Mouse (Mus musculus): ENCODE measurements around the gene Cers4. TPM values are rescaled to one million over a fixed set of nuclear protein-coding genes. Genes with fewer than 3 reads are reported as not detected.

Gene Cers4
- polyA plus RNA-seq, 1 experiment from 2014 or later = 15.4 TPM

DNA sequence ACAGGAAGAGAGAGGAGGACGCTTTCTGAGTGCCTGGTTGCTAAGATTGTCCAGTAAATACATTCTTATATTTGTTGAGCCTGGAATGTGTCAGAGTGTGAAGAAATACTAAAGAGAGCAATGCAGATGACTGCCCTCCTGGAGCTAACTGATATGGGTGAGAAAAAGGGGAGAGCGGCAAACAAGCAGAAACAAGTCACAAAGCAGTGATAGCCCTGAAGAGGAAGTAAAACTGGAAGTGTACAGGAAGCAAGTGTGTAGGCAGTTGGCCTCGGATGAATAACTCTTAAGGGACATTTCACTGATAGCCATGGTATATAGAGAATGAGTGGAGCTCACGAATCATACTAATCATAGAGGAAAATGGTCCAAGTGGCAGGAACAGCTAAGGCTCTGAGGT is 28.6 kb downstream of the Cers4 start:
- H3K4me1 ChIP-seq (ENCODE audit: control insufficient read depth, insufficient read depth, low read length) = no peaks in the 10 kb centered on the region
- no peak overlapping the region for H3K4me3 ChIP-seq (ENCODE audit: low read depth, low read length)
- H3K27me3 ChIP-seq (ENCODE audit: control insufficient read depth, insufficient read depth, low read length) = no peaks in the 10 kb centered on the region
- no peak overlapping the region for H3K27ac ChIP-seq (ENCODE audit: low read depth, low read length)
- ATAC-seq (ENCODE audit: insufficient read depth, low FRiP score, low TSS enrichment) = no peak
- no peak overlapping the region for H3K9ac ChIP-seq (ENCODE audit: low read length)
- no peak for DNase-seq (ENCODE audit: low spot score)
- no peaks in the 10 kb centered on the region; the same call in 1 of the 2 replicates for H3K36me3 ChIP-seq (ENCODE audit: control insufficient read depth, insufficient read depth, low read length)
- 90% methylated on average over 4 of the region's 4 CpGs for WGBS
- no peaks in the 10 kb centered on the region for H3K9me3 ChIP-seq (ENCODE audit: control insufficient read depth, low read length)
- no peak overlapping the region for H3K4me2 ChIP-seq (ENCODE audit: low read depth)

DNA sequence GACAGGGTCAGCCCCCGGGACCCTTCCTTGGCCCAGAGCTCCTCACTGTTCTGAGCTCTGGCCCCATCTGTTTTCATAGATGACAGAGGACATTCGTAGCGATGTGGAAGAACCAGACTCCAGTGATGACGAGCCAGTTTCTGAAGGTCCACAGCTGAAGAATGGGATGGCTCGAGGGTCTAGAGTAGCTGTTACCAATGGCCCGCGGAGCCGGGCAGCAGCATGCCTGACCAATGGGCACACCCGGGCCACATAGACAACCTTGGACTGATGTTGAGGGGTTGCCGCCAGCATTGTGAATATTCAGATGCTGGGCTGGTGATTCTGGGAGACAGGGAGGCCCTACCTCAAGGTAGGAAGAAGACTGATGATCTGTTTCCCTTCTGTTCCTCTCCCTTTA is 30.7 kb downstream of the Cers4 start:
- Histone ChIP-seq H3K9me3 (ENCODE audit: control insufficient read depth, low read length) (no peaks in the 10 kb centered on the region), H3K27me3 (ENCODE audit: control insufficient read depth, insufficient read depth, low read length) (no peaks in the 10 kb centered on the region), H3K27ac (ENCODE audit: low read depth, low read length) (no peak overlapping the region), H3K4me2 (ENCODE audit: low read depth) (no peak overlapping the region), H3K4me1 (ENCODE audit: control insufficient read depth, insufficient read depth, low read length) (no peaks in the 10 kb centered on the region), H3K4me3 (ENCODE audit: low read depth, low read length) (no peak overlapping the region), H3K36me3 (ENCODE audit: control insufficient read depth, insufficient read depth, low read length) (no peaks in the 10 kb centered on the region), H3K9ac (ENCODE audit: low read length) (no peak overlapping the region)
- WGBS = 95% methylated on average over 10 of the region's 10 CpGs
- no peak for ATAC-seq (ENCODE audit: insufficient read depth, low FRiP score, low TSS enrichment)
- DNase-seq (ENCODE audit: low spot score) = no peak

Other genes starting within 250 kb of the Cers4 start
- 2.1 and 2.3 TPM in 2 replicates for gene Tgfbr3l, start 244.8 kb upstream of the Cers4 start, polyA plus RNA-seq (2014; fragmentation: Nextera tagmentation; extraction: Ambion mirVana)
- 61.4 and 68.6 TPM in 2 replicates for gene Snapc2, start 239.9 kb upstream of the Cers4 start, polyA plus RNA-seq (2014; fragmentation: Nextera tagmentation; extraction: Ambion mirVana)
- 140 TPM in 2 replicates for gene Ctxn1, start 233.8 kb upstream of the Cers4 start, polyA plus RNA-seq (2014; fragmentation: Nextera tagmentation; extraction: Ambion mirVana)
- 63.2 and 75.2 TPM in 2 replicates for gene Timm44, start 217.1 kb upstream of the Cers4 start, polyA plus RNA-seq (2014; fragmentation: Nextera tagmentation; extraction: Ambion mirVana)
- gene Ccl25, start 167.8 kb upstream of the Cers4 start, polyA plus RNA-seq (2014; fragmentation: Nextera tagmentation; extraction: Ambion mirVana) = 15.8 and 17.9 TPM in 2 replicates
- 310 and 311 TPM in 2 replicates for gene Elavl1, start 167.6 kb upstream of the Cers4 start, polyA plus RNA-seq (2014; fragmentation: Nextera tagmentation; extraction: Ambion mirVana)
- 14.1 and 18.9 TPM in 2 replicates for gene Zfp958, start 120.1 kb downstream of the Cers4 start, polyA plus RNA-seq (2014; fragmentation: Nextera tagmentation; extraction: Ambion mirVana)